Mouse (Mus musculus): ENCODE results near the gene Erfe. TPM values are rescaled to one million over a fixed set of nuclear protein-coding genes. Genes with fewer than 3 reads are reported as not detected.

Gene Erfe
- polyA plus RNA-seq, 1 experiment from 2014 or later: 2.1 TPM

DNA sequence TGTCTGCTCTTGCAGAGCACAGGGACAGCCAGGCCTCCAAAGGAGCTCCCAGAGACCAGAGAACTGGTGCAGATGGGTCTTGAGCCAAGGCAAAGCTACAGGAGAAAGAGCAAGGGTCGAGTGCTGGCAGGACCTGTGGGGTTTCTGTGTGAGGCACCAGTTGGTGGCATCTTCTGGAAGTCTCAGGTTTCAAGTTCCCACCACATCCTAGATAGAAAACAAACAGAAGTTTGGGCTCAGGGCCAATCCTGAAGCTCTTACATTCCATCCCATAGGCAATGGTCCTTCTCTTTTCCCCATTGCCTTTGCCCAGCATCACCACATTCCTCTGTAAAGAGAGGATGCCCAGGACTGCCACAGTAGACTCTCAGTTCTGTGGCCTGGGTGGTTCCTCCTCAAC lies 38.7 kb downstream of the Erfe start:
- ATAC-seq (ENCODE audit: insufficient read depth, low FRiP score): no peak
- Histone ChIP-seq H3K36me3 (ENCODE audit: control insufficient read depth, insufficient read depth, low read length) (no peaks in the 10 kb centered on the region), H3K4me1 (ENCODE audit: control insufficient read depth, insufficient read depth, low read length) (no peaks in the 10 kb centered on the region), H3K4me2 (ENCODE audit: low read depth, low read length) (no peak overlapping the region), H3K9ac (ENCODE audit: low read length) (no peak overlapping the region), H3K27ac (ENCODE audit: low read length) (no peak overlapping the region), H3K27me3 (ENCODE audit: control insufficient read depth, insufficient read depth, low read length) (no peaks in the 10 kb centered on the region; the same call in 1 of the 2 replicates), H3K4me3 (replicated peaks; ENCODE audit: low read length) (no peak overlapping the region), H3K9me3 (replicated peaks; ENCODE audit: control insufficient read depth, low read length) (no peaks in the 10 kb centered on the region)
- WGBS: 24% methylated on average over 1 of the region's 1 CpGs

DNA sequence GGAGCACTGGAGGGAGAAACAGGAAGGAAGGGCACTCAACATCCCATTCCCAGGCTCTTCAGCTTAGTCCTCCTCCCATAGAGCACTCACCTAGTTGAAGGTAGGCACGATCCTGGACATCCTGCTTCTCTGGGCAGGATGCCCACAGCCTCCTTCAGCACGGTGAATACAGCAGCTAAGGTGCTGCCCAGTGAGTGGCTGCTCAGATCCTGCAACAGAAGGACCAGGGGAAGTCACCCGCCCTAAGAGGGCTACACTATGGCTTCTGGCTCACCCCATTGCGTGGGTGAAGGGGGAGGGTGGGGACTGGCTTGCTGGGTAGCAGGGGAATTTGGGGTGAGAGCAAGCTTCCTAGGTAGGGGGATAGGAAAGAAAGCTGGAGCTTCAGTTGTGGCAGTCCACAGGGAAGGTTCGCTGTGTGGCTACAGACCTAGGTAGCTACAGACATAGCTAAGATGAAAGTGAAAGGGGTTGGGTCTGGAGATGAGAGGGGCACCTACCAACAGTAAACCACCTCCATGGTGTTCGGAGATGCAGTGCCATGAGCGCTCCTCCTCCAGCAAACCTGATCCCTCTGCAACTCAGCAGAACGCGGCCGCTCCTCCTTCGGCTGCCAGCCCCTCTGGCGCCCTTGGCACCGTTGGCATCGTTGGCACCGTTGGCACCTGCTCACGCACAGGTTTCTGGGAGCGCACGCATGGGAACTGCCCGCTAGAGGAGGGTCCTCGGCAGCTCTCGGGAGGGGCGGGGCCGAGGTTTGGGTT lies 39.4 kb downstream of the Erfe start:
- H3K27me3 ChIP-seq (ENCODE audit: control insufficient read depth, insufficient read depth, low read length): no peaks in the 10 kb centered on the region; the same call in 1 of the 2 replicates

DNA sequence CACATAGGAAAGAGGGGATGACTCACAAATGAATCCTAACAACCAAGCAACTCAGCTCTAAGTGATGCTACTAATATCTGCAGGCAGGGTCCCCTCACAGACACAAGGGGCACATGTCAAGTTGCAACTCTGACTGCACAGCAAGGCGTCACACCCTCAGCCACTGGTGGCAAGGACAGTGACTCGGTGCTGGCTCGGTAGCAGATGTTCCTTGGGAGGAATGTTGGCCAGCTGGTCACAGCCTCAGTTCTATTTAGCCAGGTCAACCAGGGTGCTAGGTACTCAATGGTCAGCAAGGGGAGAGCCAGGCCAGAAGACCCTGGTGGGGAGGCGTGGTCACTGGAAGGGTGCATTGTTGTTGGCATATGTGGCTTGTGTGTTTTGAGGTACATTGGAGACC lies 41.6 kb downstream of the Erfe start:
- Histone ChIP-seq H3K27me3 (ENCODE audit: control insufficient read depth, insufficient read depth, low read length) (no peaks in the 10 kb centered on the region; the same call in 1 of the 2 replicates), H3K4me2 (ENCODE audit: low read depth, low read length) (no peak overlapping the region), H3K4me3 (replicated peaks; ENCODE audit: low read length) (no peak overlapping the region), H3K4me1 (ENCODE audit: control insufficient read depth, insufficient read depth, low read length) (peaks cover 8% of the 10 kb centered on the region; the same call in 1 of the 2 replicates), H3K9ac (ENCODE audit: low read length) (no peak overlapping the region), H3K27ac (ENCODE audit: low read length) (no peak overlapping the region), H3K36me3 (ENCODE audit: control insufficient read depth, insufficient read depth, low read length) (no peaks in the 10 kb centered on the region), H3K9me3 (replicated peaks; ENCODE audit: control insufficient read depth, low read length) (no peaks in the 10 kb centered on the region)
- ATAC-seq (ENCODE audit: insufficient read depth, low FRiP score): no peak
- 70% methylated on average over 4 of the region's 4 CpGs for WGBS

More for the DNA sequence above, 39.4 kb downstream of the Erfe start:
- H3K4me2 ChIP-seq (ENCODE audit: low read depth, low read length): no peak overlapping the region
- no peak overlapping the region for H3K27ac ChIP-seq (ENCODE audit: low read length)
- ATAC-seq (ENCODE audit: insufficient read depth, low FRiP score): no peak; the same call in 1 of the 2 replicates
- H3K9ac ChIP-seq (ENCODE audit: low read length): no peak overlapping the region
- H3K36me3 ChIP-seq (ENCODE audit: control insufficient read depth, insufficient read depth, low read length): no peaks in the 10 kb centered on the region
- H3K4me3 ChIP-seq (replicated peaks; ENCODE audit: low read length): no peak overlapping the region
- H3K4me1 ChIP-seq (ENCODE audit: control insufficient read depth, insufficient read depth, low read length): no peaks in the 10 kb centered on the region
- 45% methylated on average over 23 of the region's 23 CpGs for WGBS
- no peaks in the 10 kb centered on the region for H3K9me3 ChIP-seq (replicated peaks; ENCODE audit: control insufficient read depth, low read length)

DNA sequence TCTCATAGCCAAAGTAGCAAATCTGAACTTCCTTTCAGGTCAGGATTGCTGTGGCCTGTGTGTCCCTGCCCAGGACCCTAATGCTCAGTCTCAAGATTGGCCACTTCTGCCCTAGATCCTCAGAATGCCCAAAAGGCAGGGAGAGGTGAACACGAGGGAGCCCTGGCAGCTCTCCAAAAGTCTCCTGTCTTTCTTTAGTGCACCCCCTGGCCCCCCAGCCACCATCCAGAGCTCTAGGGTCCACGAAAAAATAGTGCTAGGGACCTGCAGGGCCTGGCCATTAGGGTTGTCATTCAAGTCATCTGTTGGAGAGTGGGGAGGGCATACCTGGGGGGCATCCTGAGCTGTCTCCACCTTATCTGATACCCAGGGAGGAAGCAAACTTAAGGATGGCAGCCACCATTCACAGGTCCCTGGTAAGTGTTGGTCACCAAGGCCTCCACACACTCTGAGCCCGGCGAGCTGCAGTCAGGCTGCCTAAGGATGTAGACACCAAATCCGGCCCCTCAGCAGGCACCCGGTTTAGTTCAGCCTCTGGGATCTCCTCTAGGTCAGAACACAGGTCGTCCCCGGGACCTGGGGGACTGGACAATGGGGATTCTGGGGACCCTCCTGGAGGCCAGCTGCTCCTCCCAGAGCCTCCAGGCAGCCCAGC lies 45.5 kb downstream of the Erfe start:
- peaks cover 26% of the 10 kb centered on the region for H3K4me1 ChIP-seq (ENCODE audit: control insufficient read depth, insufficient read depth, low read length)
- no peaks in the 10 kb centered on the region for H3K36me3 ChIP-seq (ENCODE audit: control insufficient read depth, insufficient read depth, low read length)
- H3K9me3 ChIP-seq (replicated peaks; ENCODE audit: control insufficient read depth, low read length): no peaks in the 10 kb centered on the region
- 66% methylated on average over 8 of the region's 8 CpGs for WGBS
- H3K27ac ChIP-seq (ENCODE audit: low read length): no peak overlapping the region
- H3K9ac ChIP-seq (ENCODE audit: low read length): peak overlapping the region; percentile 95
- no peak for ATAC-seq (ENCODE audit: insufficient read depth, low FRiP score)
- peak overlapping the region; percentile 93 for H3K4me3 ChIP-seq (replicated peaks; ENCODE audit: low read length)
- H3K27me3 ChIP-seq (ENCODE audit: control insufficient read depth, insufficient read depth, low read length): no peaks in the 10 kb centered on the region; the same call in 1 of the 2 replicates
- peak overlapping the region; percentile 98 for H3K4me2 ChIP-seq (ENCODE audit: low read depth, low read length)

DNA sequence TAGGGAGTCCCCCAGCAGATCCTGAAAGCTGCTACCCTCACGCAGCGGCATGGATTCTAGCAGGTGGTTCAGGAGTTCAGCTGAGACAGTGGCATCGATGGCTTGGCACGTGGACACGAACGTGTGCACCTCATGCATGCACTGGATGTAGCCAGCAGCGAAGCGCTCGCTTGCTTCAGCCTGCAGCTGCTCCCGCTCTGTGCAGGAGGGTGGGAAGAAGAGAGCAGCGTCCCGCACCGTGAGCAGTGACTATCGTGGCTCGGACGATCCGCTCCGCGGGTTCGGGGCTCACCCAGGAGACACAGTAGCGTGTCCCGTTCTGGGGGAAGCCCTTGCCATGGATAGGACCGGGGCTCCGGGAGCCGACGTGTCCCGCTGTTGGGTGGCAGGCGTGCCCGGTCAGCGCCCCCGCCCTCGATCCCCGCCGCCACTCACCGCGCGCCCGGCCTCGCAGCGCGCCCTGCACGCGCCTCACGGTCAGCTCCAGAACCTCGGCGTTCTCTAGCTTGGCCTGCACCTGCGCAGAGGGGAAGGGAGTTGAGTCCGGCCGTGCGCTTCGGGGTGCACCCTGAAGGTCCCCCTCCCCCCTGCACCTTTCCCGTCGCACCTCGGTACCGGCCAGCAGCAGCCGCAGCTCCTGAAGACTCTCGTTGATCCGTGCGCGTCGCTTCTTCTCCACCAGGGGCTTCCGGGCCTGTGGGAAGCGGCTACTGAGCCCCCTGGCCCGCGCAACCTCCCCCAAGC lies 46.2 kb downstream of the Erfe start:
- WGBS: 4% methylated on average over 60 of the region's 65 CpGs
- Histone ChIP-seq H3K9me3 (replicated peaks; ENCODE audit: control insufficient read depth, low read length) (no peaks in the 10 kb centered on the region), H3K27ac (ENCODE audit: low read length) (peak overlapping the region; percentile 85), H3K4me3 (replicated peaks; ENCODE audit: low read length) (peak overlapping the region; percentile 93), H3K27me3 (ENCODE audit: control insufficient read depth, insufficient read depth, low read length) (no peaks in the 10 kb centered on the region; the same call in 1 of the 2 replicates), H3K36me3 (ENCODE audit: control insufficient read depth, insufficient read depth, low read length) (no peaks in the 10 kb centered on the region), H3K9ac (ENCODE audit: low read length) (peak overlapping the region; percentile 95), H3K4me2 (ENCODE audit: low read depth, low read length) (peak overlapping the region; percentile 98), H3K4me1 (ENCODE audit: control insufficient read depth, insufficient read depth, low read length) (peaks cover 26% of the 10 kb centered on the region)
- ATAC-seq (ENCODE audit: insufficient read depth, low FRiP score): peak; percentile 30

DNA sequence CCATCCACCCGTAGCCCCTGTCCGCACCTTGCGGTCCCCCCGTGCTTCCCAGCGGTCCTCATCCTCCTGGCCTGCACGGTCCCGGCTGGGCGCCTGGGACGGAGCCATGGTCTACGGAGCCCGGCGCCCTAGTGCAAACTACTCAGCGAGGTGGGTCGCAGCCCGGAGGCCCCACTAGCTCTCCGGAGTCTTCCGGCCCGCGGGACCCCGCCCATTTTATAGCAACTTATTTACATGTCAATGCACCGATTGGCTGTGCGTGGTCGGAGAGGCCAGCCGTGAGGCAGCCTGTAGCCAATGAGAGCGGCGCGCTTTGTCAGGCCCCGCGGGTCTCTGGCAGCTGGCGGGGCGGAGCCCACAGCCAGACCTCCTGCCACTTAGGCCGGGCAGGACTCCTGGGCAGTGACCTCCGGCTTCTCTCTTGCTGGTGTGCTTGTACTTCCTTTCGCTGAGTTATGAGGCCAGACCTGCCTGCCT lies 46.8 kb downstream of the Erfe start:
- WGBS: under 1% methylated on average over 34 of the region's 34 CpGs
- Histone ChIP-seq H3K27ac (ENCODE audit: low read length) (peak overlapping the region; percentile 85), H3K4me3 (replicated peaks; ENCODE audit: low read length) (peak overlapping the region; percentile 93), H3K9ac (ENCODE audit: low read length) (peak overlapping the region; percentile 95), H3K36me3 (ENCODE audit: control insufficient read depth, insufficient read depth, low read length) (no peaks in the 10 kb centered on the region), H3K4me1 (ENCODE audit: control insufficient read depth, insufficient read depth, low read length) (peaks cover 26% of the 10 kb centered on the region), H3K27me3 (ENCODE audit: control insufficient read depth, insufficient read depth, low read length) (no peaks in the 10 kb centered on the region), H3K9me3 (replicated peaks; ENCODE audit: control insufficient read depth, low read length) (no peaks in the 10 kb centered on the region), H3K4me2 (ENCODE audit: low read depth, low read length) (peak overlapping the region; percentile 98)
- ATAC-seq (ENCODE audit: insufficient read depth, low FRiP score): peak; percentile 93

DNA sequence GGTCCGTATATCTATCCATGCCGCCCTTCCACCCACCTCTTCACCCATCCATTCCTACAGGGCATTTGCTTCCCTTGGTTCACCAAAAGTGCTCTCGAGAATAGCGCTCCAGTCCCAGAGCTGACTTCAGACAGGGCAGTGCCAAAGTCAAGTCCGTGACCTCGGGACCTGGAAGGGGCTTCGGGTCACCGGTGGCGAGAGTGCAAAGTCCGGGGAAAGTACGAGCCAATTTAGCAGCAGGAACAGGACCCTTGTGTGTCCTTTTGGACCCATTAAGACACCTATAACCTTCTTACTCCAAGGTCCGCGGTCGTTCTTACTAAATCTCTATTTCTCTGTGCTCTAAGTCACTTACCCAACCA lies 47.3 kb downstream of the Erfe start:
- Histone ChIP-seq H3K36me3 (ENCODE audit: control insufficient read depth, insufficient read depth, low read length) (no peaks in the 10 kb centered on the region), H3K27ac (ENCODE audit: low read length) (peak overlapping the region; percentile 83), H3K9me3 (replicated peaks; ENCODE audit: control insufficient read depth, low read length) (no peaks in the 10 kb centered on the region), H3K4me1 (ENCODE audit: control insufficient read depth, insufficient read depth, low read length) (peaks cover 26% of the 10 kb centered on the region), H3K27me3 (ENCODE audit: control insufficient read depth, insufficient read depth, low read length) (no peaks in the 10 kb centered on the region), H3K4me3 (replicated peaks; ENCODE audit: low read length) (peak overlapping the region; percentile 93), H3K9ac (ENCODE audit: low read length) (peak overlapping the region; percentile 68), H3K4me2 (ENCODE audit: low read depth, low read length) (peak overlapping the region; percentile 98)
- ATAC-seq (ENCODE audit: insufficient read depth, low FRiP score): no peak
- WGBS: 0% methylated on average over 14 of the region's 14 CpGs

DNA sequence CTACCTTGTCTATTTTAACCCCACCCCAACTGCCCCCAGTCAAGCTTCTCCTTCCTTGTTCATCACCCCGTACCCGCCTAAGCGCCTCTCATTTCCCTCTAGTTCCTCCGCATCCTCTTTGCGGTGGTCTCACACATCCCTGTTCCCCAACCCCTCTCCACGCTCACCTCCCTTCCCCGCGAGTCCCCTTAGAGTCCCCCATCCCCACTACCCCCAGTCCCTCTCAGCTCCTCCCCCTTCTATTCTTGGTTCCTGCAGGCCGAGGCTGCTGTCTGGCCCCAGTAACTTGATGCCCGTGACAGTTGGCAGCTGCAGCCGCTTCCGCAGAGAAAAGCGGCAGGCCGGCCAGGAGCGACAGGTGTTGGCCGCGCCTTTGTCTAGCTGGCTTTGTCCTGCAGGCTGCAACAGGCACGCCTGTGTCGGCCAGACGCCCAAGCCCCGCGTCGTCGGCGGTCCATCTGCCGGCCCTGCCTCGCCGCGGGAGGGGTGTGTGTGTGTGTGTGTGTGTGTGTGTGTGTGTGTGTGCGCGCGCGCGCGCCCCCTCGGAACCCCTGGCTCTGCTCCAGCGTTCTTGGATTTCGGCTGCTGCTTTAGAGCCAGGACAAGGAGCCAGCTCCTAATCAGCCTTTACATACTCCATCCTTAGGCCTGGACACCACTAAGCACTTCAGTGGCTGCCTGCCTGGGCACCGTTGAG lies 47.8 kb downstream of the Erfe start, which contains the start of gene Hes6:
TSS of gene Hes6 (minus strand) at position 141 of the 697 bp plus-strand sequence.
- Histone ChIP-seq H3K4me1 (ENCODE audit: control insufficient read depth, insufficient read depth, low read length) (peaks cover 26% of the 10 kb centered on the region), H3K27ac (ENCODE audit: low read length) (peak within 1 kb of the TSS; percentile 85), H3K27me3 (ENCODE audit: control insufficient read depth, insufficient read depth, low read length) (no peaks in the 10 kb centered on the region), H3K36me3 (ENCODE audit: control insufficient read depth, insufficient read depth, low read length) (no peaks in the 10 kb centered on the region), H3K4me3 (replicated peaks; ENCODE audit: low read length) (peak within 1 kb of the TSS; percentile 93), H3K9me3 (replicated peaks; ENCODE audit: control insufficient read depth, low read length) (no peaks in the 10 kb centered on the region), H3K4me2 (ENCODE audit: low read depth, low read length) (peak within 1 kb of the TSS; percentile 98), H3K9ac (ENCODE audit: low read length) (peak within 1 kb of the TSS; percentile 95)
- 2% methylated on average over 39 of the region's 39 CpGs for WGBS
- ATAC-seq (ENCODE audit: insufficient read depth, low FRiP score): peak; percentile 54

All from stomach, embryonic 16.5 days (tissue).